Mouse (Mus musculus): ENCODE data around the gene Phf19. TPM values are rescaled to one million over a fixed set of nuclear protein-coding genes. Genes with fewer than 3 reads are reported as not detected.

Gene Phf19
- polyA plus RNA-seq, 1 experiment from 2014 or later: 1.3 TPM

- Histone ChIP-seq H3K9me3 (ENCODE audit: low read length) (no peaks in the 10 kb centered on the region), H3K27ac (ENCODE audit: low read length) (no peak overlapping the region), H3K27me3 (replicated peaks; ENCODE audit: insufficient read depth, low read length) (no peaks in the 10 kb centered on the region), H3K9ac (replicated peaks; ENCODE audit: low read depth) (no peak overlapping the region), H3K4me1 (ENCODE audit: insufficient read depth, low read depth, low read length) (no peaks in the 10 kb centered on the region), H3K4me3 (ENCODE audit: low read depth, low read length) (no peak overlapping the region), H3K4me2 (replicated peaks; ENCODE audit: low read depth, low read length) (no peak overlapping the region), H3K36me3 (ENCODE audit: insufficient read depth, low read length) (no peaks in the 10 kb centered on the region)
- ATAC-seq (no peak), DNase-seq (ENCODE audit: low spot score) (no peak)
- TF ChIP-seq CTCF (IDR thresholded peaks at IDR 0.05) (no peak), EP300 (IDR thresholded peaks at IDR 0.05) (no peak)
- 80% methylated on average over 17 of the region's 17 CpGs for WGBS
Observed at GRCm38 (mm10) chr2:34896821-34897460, 16.9 kb downstream of the Phf19 start.

GRCm38 (mm10) chr2:34895503-34896113 is 18.2 kb downstream of the Phf19 start:
- no peaks in the 10 kb centered on the region for H3K27me3 ChIP-seq (replicated peaks; ENCODE audit: insufficient read depth, low read length)
- ATAC-seq: no peak
- WGBS: 73% methylated on average over 19 of the region's 19 CpGs
- no peak overlapping the region for H3K4me3 ChIP-seq (ENCODE audit: low read depth, low read length)
- no peaks in the 10 kb centered on the region for H3K36me3 ChIP-seq (ENCODE audit: insufficient read depth, low read length)
- TF ChIP-seq EP300 (IDR thresholded peaks at IDR 0.05) (no peak), CTCF (IDR thresholded peaks at IDR 0.05) (no peak)
- H3K27ac ChIP-seq (ENCODE audit: low read length): no peak overlapping the region
- no peak overlapping the region for H3K9ac ChIP-seq (replicated peaks; ENCODE audit: low read depth)
- DNase-seq (ENCODE audit: low spot score): no peak
- H3K4me2 ChIP-seq (replicated peaks; ENCODE audit: low read depth, low read length): no peak overlapping the region
- no peaks in the 10 kb centered on the region for H3K9me3 ChIP-seq (ENCODE audit: low read length)
- no peaks in the 10 kb centered on the region for H3K4me1 ChIP-seq (ENCODE audit: insufficient read depth, low read depth, low read length)

GRCm38 (mm10) chr2:34893950-34894349 is 19.9 kb downstream of the Phf19 start:
- DNase-seq (ENCODE audit: low spot score): no peak
- Histone ChIP-seq H3K27ac (ENCODE audit: low read length) (no peak overlapping the region), H3K4me2 (replicated peaks; ENCODE audit: low read depth, low read length) (no peak overlapping the region), H3K36me3 (ENCODE audit: insufficient read depth, low read length) (no peaks in the 10 kb centered on the region), H3K9me3 (ENCODE audit: low read length) (no peaks in the 10 kb centered on the region), H3K4me1 (ENCODE audit: insufficient read depth, low read depth, low read length) (no peaks in the 10 kb centered on the region), H3K27me3 (replicated peaks; ENCODE audit: insufficient read depth, low read length) (no peaks in the 10 kb centered on the region), H3K4me3 (ENCODE audit: low read depth, low read length) (no peak overlapping the region), H3K9ac (replicated peaks; ENCODE audit: low read depth) (no peak overlapping the region)
- 70% methylated on average over 5 of the region's 5 CpGs for WGBS
- no peak for ATAC-seq
- TF ChIP-seq EP300 (IDR thresholded peaks at IDR 0.05): no peak
- TF ChIP-seq CTCF (IDR thresholded peaks at IDR 0.05): no peak

- no peaks in the 10 kb centered on the region for H3K9me3 ChIP-seq (ENCODE audit: low read length)
- 29% methylated on average over 2 of the region's 2 CpGs for WGBS
- peak; percentile 68 for ATAC-seq
Observed at GRCm38 (mm10) chr2:34884186-34884585, 29.6 kb downstream of the Phf19 start.

GRCm38 (mm10) chr2:34883190-34883589 is 30.6 kb downstream of the Phf19 start:
- DNase-seq (ENCODE audit: low spot score): no peak
- no peaks in the 10 kb centered on the region for H3K9me3 ChIP-seq (ENCODE audit: low read length)
- ATAC-seq: no peak
- H3K4me1 ChIP-seq (ENCODE audit: insufficient read depth, low read depth, low read length): no peaks in the 10 kb centered on the region
- 22% methylated on average over 5 of the region's 5 CpGs for WGBS
- no peaks in the 10 kb centered on the region for H3K27me3 ChIP-seq (replicated peaks; ENCODE audit: insufficient read depth, low read length)
- H3K4me3 ChIP-seq (ENCODE audit: low read depth, low read length): no peak overlapping the region
- H3K4me2 ChIP-seq (replicated peaks; ENCODE audit: low read depth, low read length): no peak overlapping the region
- peak overlapping the region; percentile 40; the same call in 1 of the 2 replicates for H3K27ac ChIP-seq (ENCODE audit: low read length)
- H3K9ac ChIP-seq (replicated peaks; ENCODE audit: low read depth): no peak overlapping the region
- no peaks in the 10 kb centered on the region for H3K36me3 ChIP-seq (ENCODE audit: insufficient read depth, low read length)
- no peak for TF ChIP-seq CTCF (IDR thresholded peaks at IDR 0.05)
- no peak for TF ChIP-seq EP300 (IDR thresholded peaks at IDR 0.05)

More at GRCm38 (mm10) chr2:34884186-34884585, 29.6 kb downstream of the Phf19 start:
- Histone ChIP-seq H3K36me3 (ENCODE audit: insufficient read depth, low read length) (no peaks in the 10 kb centered on the region), H3K9ac (replicated peaks; ENCODE audit: low read depth) (no peak overlapping the region), H3K4me2 (replicated peaks; ENCODE audit: low read depth, low read length) (no peak overlapping the region), H3K4me1 (ENCODE audit: insufficient read depth, low read depth, low read length) (no peaks in the 10 kb centered on the region), H3K27me3 (replicated peaks; ENCODE audit: insufficient read depth, low read length) (no peaks in the 10 kb centered on the region), H3K4me3 (ENCODE audit: low read depth, low read length) (no peak overlapping the region), H3K27ac (ENCODE audit: low read length) (peak overlapping the region; percentile 40; the same call in 1 of the 2 replicates)
- TF ChIP-seq EP300 (IDR thresholded peaks at IDR 0.05) (peak; percentile 37; the same call in 1 of the 2 replicates), CTCF (IDR thresholded peaks at IDR 0.05) (no peak)
- DNase-seq (ENCODE audit: low spot score): peak; percentile 72

GRCm38 (mm10) chr2:34882757-34883156 is 31.1 kb downstream of the Phf19 start:
- H3K36me3 ChIP-seq (ENCODE audit: insufficient read depth, low read length): no peaks in the 10 kb centered on the region
- ATAC-seq (no peak), DNase-seq (ENCODE audit: low spot score) (no peak)
- H3K27me3 ChIP-seq (replicated peaks; ENCODE audit: insufficient read depth, low read length): no peaks in the 10 kb centered on the region
- WGBS: 84% methylated on average over 2 of the region's 2 CpGs
- TF ChIP-seq CTCF (IDR thresholded peaks at IDR 0.05): no peak
- no peak for TF ChIP-seq EP300 (IDR thresholded peaks at IDR 0.05)
- H3K27ac ChIP-seq (ENCODE audit: low read length): no peak overlapping the region
- no peak overlapping the region for H3K4me2 ChIP-seq (replicated peaks; ENCODE audit: low read depth, low read length)
- no peak overlapping the region for H3K9ac ChIP-seq (replicated peaks; ENCODE audit: low read depth)
- no peaks in the 10 kb centered on the region for H3K9me3 ChIP-seq (ENCODE audit: low read length)
- H3K4me1 ChIP-seq (ENCODE audit: insufficient read depth, low read depth, low read length): no peaks in the 10 kb centered on the region
- H3K4me3 ChIP-seq (ENCODE audit: low read depth, low read length): no peak overlapping the region
